In genomic region chr1:166127719-166128118, GRCm38 (mm10) we compare ENCODE assay signal across 12 mouse cellular contexts. TPM values are rescaled to one million over a fixed set of nuclear protein-coding genes. Genes with fewer than 3 reads are reported as not detected.
DNase-seq lines count a peak whose midpoint lies in the region; ATAC-seq and TF ChIP-seq lines count a peak whose summit lies in the region.
"Had no signal": no experiment of that assay in that cellular context is flagged by ENCODE, and none has a peak within 500 bp of the region (broad histone marks: within the 10 kb centered on the region; RNA-seq: fewer than 3 reads in every experiment).

TSS of gene Dusp27 (minus strand) at chr1:166127922.

- no peak within 1 kb of the TSS for H3K9ac ChIP-seq in hindbrain, embryonic 13.5 days
- H3K9ac ChIP-seq in neural tube, embryonic 15.5 days (replicated peaks): no peak within 1 kb of the TSS
- H3K9ac ChIP-seq: liver, embryonic 13.5 days had no signal

- no peak for TF ChIP-seq CTCF in gastrocnemius, adult 2 months (IDR thresholded peaks at IDR 0.05)

- H3K4me1 ChIP-seq in hindbrain, embryonic 10.5 days (replicated peaks): peaks cover 36% of the 10 kb centered on the region
- peaks cover 9% of the 10 kb centered on the region; the same call in 1 of the 2 replicates for H3K4me1 ChIP-seq in hindbrain, embryonic 13.5 days (replicated peaks)
- peaks cover 4% of the 10 kb centered on the region; the same call in 1 of the 2 replicates for H3K4me1 ChIP-seq in neural tube, embryonic 15.5 days

- H3K36me3 ChIP-seq in hindbrain, embryonic 10.5 days: no peaks in the 10 kb centered on the region
- H3K36me3 ChIP-seq in hindbrain, embryonic 13.5 days: no peaks in the 10 kb centered on the region
- no peaks in the 10 kb centered on the region for H3K36me3 ChIP-seq in neural tube, embryonic 15.5 days
- H3K36me3 ChIP-seq: liver, embryonic 13.5 days had no signal

- DNase-seq in hindbrain, embryonic 10.5 days (ENCODE audit: low spot score): peak; percentile 34
- DNase-seq in gastrocnemius, adult 2 months: peak; percentile 52
- peak in 1 of 2 experiments; percentile 35 for DNase-seq in heart, postnatal 14 days
- DNase-seq in cerebellum, postnatal 10 days: no peak
- DNase-seq in testis, postnatal 10 days (ENCODE audit: low spot score): no peak
- no peak for DNase-seq in spleen, postnatal 4 days (ENCODE audit: low spot score in 2 of 2)
- DNase-seq: adrenal gland, adult 8-10 months; liver, embryonic 13.5 days had no signal

- 0 out of 2 replicates have a peak, but pooled peaks cover 3% of the 10 kb centered on the region for H3K9me3 ChIP-seq in hindbrain, embryonic 10.5 days
- H3K9me3 ChIP-seq in hindbrain, embryonic 13.5 days: no peaks in the 10 kb centered on the region
- no peaks in the 10 kb centered on the region for H3K9me3 ChIP-seq in neural tube, embryonic 15.5 days (replicated peaks)
- H3K9me3 ChIP-seq: liver, embryonic 13.5 days had no signal

- H3K4me3 ChIP-seq in hindbrain, embryonic 10.5 days: peak within 1 kb of the TSS; percentile 28; the same call in 1 of the 2 replicates
- H3K4me3 ChIP-seq in hindbrain, embryonic 13.5 days: no peak within 1 kb of the TSS
- H3K4me3 ChIP-seq in gastrocnemius, adult 2 months: peak within 1 kb of the TSS; percentile 76
- no peak within 1 kb of the TSS for H3K4me3 ChIP-seq in neural tube, embryonic 15.5 days (replicated peaks)
- H3K4me3 ChIP-seq: liver, embryonic 13.5 days had no signal

- intact Hi-C loops in gastrocnemius, adult 2 months (cut with DNase I): loop anchor here (5.0 kb wide), 1 partner anchor 125 kb away; the partner anchor contains the start of gene Pou2f1
- intact Hi-C loops in heart, postnatal 14 days (cut with DNase I): no loop called here

- H3K27me3 ChIP-seq in hindbrain, embryonic 10.5 days (ENCODE audit: insufficient read depth, poor library complexity, severe bottlenecking): no peaks in the 10 kb centered on the region
- no peaks in the 10 kb centered on the region for H3K27me3 ChIP-seq in hindbrain, embryonic 13.5 days
- H3K27me3 ChIP-seq in neural tube, embryonic 15.5 days (replicated peaks): no peaks in the 10 kb centered on the region
- H3K27me3 ChIP-seq: liver, embryonic 13.5 days had no signal

- peak within 1 kb of the TSS; percentile 3 for H3K27ac ChIP-seq in hindbrain, embryonic 10.5 days
- H3K27ac ChIP-seq in hindbrain, embryonic 13.5 days: no peak within 1 kb of the TSS
- peak within 1 kb of the TSS; percentile 96 for H3K27ac ChIP-seq in gastrocnemius, adult 2 months
- 0 out of 2 replicates have a peak within 1 kb of the TSS, but pooled peaks have one; percentile 2 for H3K27ac ChIP-seq in neural tube, embryonic 15.5 days (replicated peaks)
- H3K27ac ChIP-seq: kidney, postnatal 0 days; liver, embryonic 13.5 days had no signal

- no peak within 1 kb of the TSS for H3K4me2 ChIP-seq in hindbrain, embryonic 13.5 days
- peak within 1 kb of the TSS; percentile 19; the same call in 1 of the 2 replicates for H3K4me2 ChIP-seq in neural tube, embryonic 15.5 days
- H3K4me2 ChIP-seq: liver, embryonic 13.5 days had no signal

- ATAC-seq in hindbrain, embryonic 13.5 days (ENCODE audit: low FRiP score): no peak
- ATAC-seq in neural tube, embryonic 15.5 days (ENCODE audit: low FRiP score): no peak

- 49% methylated on average over 4 of the region's 4 CpGs for WGBS in hindbrain, embryonic 10.5 days
- WGBS in hindbrain, embryonic 13.5 days: 63% methylated on average over 4 of the region's 4 CpGs
- 66% methylated on average over 4 of the region's 4 CpGs for WGBS in neural tube, embryonic 15.5 days

RNA-seq across cellular contexts. Expression of gene Dusp27, which starts in this region (rescaled TPM):
- 2.5 and 3.0 TPM in 2 replicates for polyA plus RNA-seq in hindbrain, embryonic 10.5 days (2016; fragmentation: Nextera tagmentation; extraction: Ambion mirVana)
- polyA plus RNA-seq in hindbrain, embryonic 13.5 days (2015; fragmentation: Nextera tagmentation; extraction: Ambion mirVana): 1.2 and 1.6 TPM in 2 replicates
- total RNA-seq in gastrocnemius, adult 2 months (2021): 10 to 100 TPM; 68.9 to 69.3 TPM
- total RNA-seq in heart, postnatal 14 days (2021): 10 to 100 TPM; 44.1 to 44.9 TPM
- 1.00 and 1.5 TPM in 2 replicates for polyA plus RNA-seq in neural tube, embryonic 15.5 days (2015; fragmentation: Nextera tagmentation; extraction: Ambion mirVana)
- total RNA-seq: neutrophil, adult 5-6 weeks had no signal

Comparison
In these comparisons a context has a peak if more than half of its experiments do, and no peak if none do; other contexts are left out.
1. H3K4me3 ChIP-seq: peak in hindbrain, embryonic 10.5 days (single experiment) and gastrocnemius, adult 2 months (single experiment); none in hindbrain, embryonic 13.5 days (single experiment) and neural tube, embryonic 15.5 days (single experiment).
2. DNase-seq: peak in hindbrain, embryonic 10.5 days (single experiment) and gastrocnemius, adult 2 months (single experiment); none in cerebellum, postnatal 10 days (0 of 2), testis, postnatal 10 days (single experiment) and spleen, postnatal 4 days (0 of 2).